Mouse (Mus musculus) layer of hippocampus, adult 2 months (tissue): ENCODE results near the gene Slc17a7. TPM values are rescaled to one million over a fixed set of nuclear protein-coding genes. Genes with fewer than 3 reads are reported as not detected.
"Not testable (repeated sequence)": the region's sequence is repeated elsewhere in the genome, so short reads cannot be mapped to it uniquely, and the experiment has no call there.

Experiments used
- DNase-seq, 2 experiments: peaks; one replicate each; pipeline ENCODE4 v3.0.0; 2022; ENCODE audit warnings: low spot score in 2 of 2
- H3K27ac ChIP-seq: fragments of 200-600 bp; 2 replicates; pipeline ENCODE4 v1.8.1; 2022
- H3K4me3 ChIP-seq: fragments of 200-600 bp; 2 replicates; pipeline ENCODE4 v1.8.1; 2022; ENCODE audit warnings: mild to moderate bottlenecking
- CTCF ChIP-seq: fragments of 200-600 bp; conservative IDR thresholded peaks from 2 replicates; pipeline ENCODE4 v1.8.1; 2022; ENCODE audit warnings: antibody characterized with exemption, mild to moderate bottlenecking, moderate library complexity
- total RNA-seq, 2 experiments: library from RNA; stranded (reverse); gene quantifications; 2 replicates each; pipeline ENCODE4 v1.2.3; 2021

Slc17a7 gene
- total RNA-seq, 2 experiments from 2014 or later, result 1,342 to 1,423 TPM

- Histone ChIP-seq H3K4me3 (peak overlapping the region; percentile 62), H3K27ac (peak overlapping the region; percentile 94)
- no peak for DNase-seq
- no peak for TF ChIP-seq CTCF
These were observed 1.1 kb downstream of the Slc17a7 start for GRCm38 (mm10) chr7:45164833-45165232.

- H3K27ac ChIP-seq, result peak overlapping the region; percentile 94
- TF ChIP-seq CTCF, result no peak
- no peak for DNase-seq
- H3K4me3 ChIP-seq, result peak overlapping the region; percentile 62
These were observed 2.0 kb downstream of the Slc17a7 start for GRCm38 (mm10) chr7:45165701-45166100.

GRCm38 (mm10) chr7:45166950-45167401, 3.2 kb downstream of the Slc17a7 start:
- peak; percentile 72 to 75 for DNase-seq
- peak overlapping the region; percentile 62 for H3K4me3 ChIP-seq
- no peak for TF ChIP-seq CTCF
- H3K27ac ChIP-seq, result peak overlapping the region; percentile 94

GRCm38 (mm10) chr7:45167761-45168445, 4.2 kb downstream of the Slc17a7 start:
- no peak for TF ChIP-seq CTCF
- peak overlapping the region; percentile 94 for H3K27ac ChIP-seq
- peak overlapping the region; percentile 62 for H3K4me3 ChIP-seq
- peak; percentile 62 to 74 for DNase-seq

- no peak for DNase-seq
- H3K27ac ChIP-seq, result peak overlapping the region; percentile 94
- peak overlapping the region; percentile 62 for H3K4me3 ChIP-seq
- TF ChIP-seq CTCF, result no peak
These were observed 4.9 kb downstream of the Slc17a7 start for GRCm38 (mm10) chr7:45168656-45169055.

- DNase-seq, result peak; percentile 77 to 80
- no peak for TF ChIP-seq CTCF
- peak overlapping the region; percentile 94 for H3K27ac ChIP-seq
- peak overlapping the region; percentile 26; the same call in 1 of the 2 replicates for H3K4me3 ChIP-seq
These were observed 5.7 kb downstream of the Slc17a7 start for GRCm38 (mm10) chr7:45169495-45169894.

- H3K27ac ChIP-seq, result no peak overlapping the region
- no peak for DNase-seq
- H3K4me3 ChIP-seq, result no peak overlapping the region
- TF ChIP-seq CTCF, result peak; percentile 81
These were observed 9.2 kb downstream of the Slc17a7 start for GRCm38 (mm10) chr7:45172974-45173373.

- DNase-seq, H3K4me3 ChIP-seq, H3K27ac ChIP-seq: not testable (repeated sequence)
- peak; percentile 68 for TF ChIP-seq CTCF
These were observed 10.0 kb downstream of the Slc17a7 start for GRCm38 (mm10) chr7:45173772-45174171.

GRCm38 (mm10) chr7:45174567-45175280, 11.0 kb downstream of the Slc17a7 start:
- DNase-seq, result no peak
- Histone ChIP-seq H3K4me3 (no peak overlapping the region), H3K27ac (peak overlapping the region; percentile 32; the same call in 1 of the 2 replicates)
- no peak for TF ChIP-seq CTCF

GRCm38 (mm10) chr7:45175398-45175797, 11.6 kb downstream of the Slc17a7 start:
- TF ChIP-seq CTCF, result no peak
- Histone ChIP-seq H3K27ac (no peak overlapping the region; the same call in 1 of the 2 replicates), H3K4me3 (no peak overlapping the region)
- no peak for DNase-seq

GRCm38 (mm10) chr7:45175929-45176328, 12.2 kb downstream of the Slc17a7 start:
- no peak overlapping the region for H3K4me3 ChIP-seq
- no peak for DNase-seq
- peak overlapping the region; percentile 67; the same call in 1 of the 2 replicates for H3K27ac ChIP-seq
- no peak for TF ChIP-seq CTCF

- TF ChIP-seq CTCF, result no peak
- Histone ChIP-seq H3K27ac (peak overlapping the region; percentile 67; the same call in 1 of the 2 replicates), H3K4me3 (no peak overlapping the region; the same call in 1 of the 2 replicates)
- DNase-seq, result no peak
These were observed 12.6 kb downstream of the Slc17a7 start for GRCm38 (mm10) chr7:45176356-45176755.

GRCm38 (mm10) chr7:45178550-45178949, 14.8 kb downstream of the Slc17a7 start:
- TF ChIP-seq CTCF, result no peak
- Histone ChIP-seq H3K27ac (no peak overlapping the region), H3K4me3 (no peak overlapping the region)
- DNase-seq, result no peak
